Mouse (Mus musculus): ENCODE data around the gene Large2. TPM values are rescaled to one million over a fixed set of nuclear protein-coding genes. Genes with fewer than 3 reads are reported as not detected.
A peak's percentile ranks its signal among the peaks of the same experiment; 100 is the strongest.

Gene Large2
- polyA plus RNA-seq, 1 experiment: not detected

DNA sequence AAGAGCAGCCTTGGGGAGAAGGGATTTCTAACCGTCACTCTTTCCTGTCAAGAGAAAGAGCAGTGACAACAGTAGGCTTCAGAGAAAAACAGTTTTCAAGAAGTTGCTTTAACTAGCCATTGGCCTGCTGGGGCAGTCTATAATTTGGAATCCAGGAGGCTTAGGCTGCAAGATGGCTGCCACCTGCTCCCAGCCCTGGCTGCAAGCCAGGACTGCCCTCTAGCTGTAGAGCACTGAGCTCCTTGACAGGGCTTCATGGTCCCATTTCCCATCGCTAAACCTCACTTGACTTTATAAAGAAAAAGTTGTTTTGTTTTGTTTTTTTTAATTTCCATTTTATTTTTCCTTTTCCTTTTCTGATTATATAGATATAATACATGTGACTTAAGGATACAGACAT, 43.3 kb downstream of the Large2 start:
- TF ChIP-seq POLR2A (IDR thresholded peaks at IDR 0.05; ENCODE audit: borderline replicate concordance, low read depth, low read length) (no peak), CTCF (IDR thresholded peaks at IDR 0.05; ENCODE audit: low read depth, low read length) (no peak)
- no peaks in the 10 kb centered on the region for H3K4me1 ChIP-seq (ENCODE audit: control insufficient read depth, insufficient read depth, low read length)
- no peak overlapping the region for H3K4me3 ChIP-seq (ENCODE audit: insufficient read depth, low read length)

DNA sequence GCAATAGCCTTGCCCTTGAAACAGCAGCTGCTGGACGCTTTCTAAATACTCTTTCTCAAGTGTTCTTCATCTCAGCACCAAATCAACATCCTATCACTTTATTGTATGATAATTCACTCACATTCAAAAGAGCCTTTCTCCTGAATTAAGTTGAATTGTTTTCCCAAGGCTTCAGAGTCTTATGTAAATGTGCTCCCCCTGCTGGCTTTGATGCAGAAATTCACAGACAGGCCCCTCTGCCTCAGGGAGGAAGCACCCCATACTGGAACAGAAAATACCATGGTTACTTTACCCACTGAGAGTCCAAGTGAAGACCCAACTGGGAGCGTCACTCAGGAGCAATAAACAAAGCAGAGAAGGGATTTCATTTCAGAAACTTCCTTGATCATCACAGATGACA, 43.8 kb downstream of the Large2 start:
- H3K4me3 ChIP-seq (ENCODE audit: insufficient read depth, low read length): no peak overlapping the region
- no peak overlapping the region for H3K27ac ChIP-seq (ENCODE audit: insufficient read depth, low read depth, low read length)
- TF ChIP-seq POLR2A (IDR thresholded peaks at IDR 0.05; ENCODE audit: borderline replicate concordance, low read depth, low read length): no peak
- TF ChIP-seq CTCF (IDR thresholded peaks at IDR 0.05; ENCODE audit: low read depth, low read length): peak; percentile 31; the same call in 1 of the 2 replicates
- no peaks in the 10 kb centered on the region for H3K4me1 ChIP-seq (ENCODE audit: control insufficient read depth, insufficient read depth, low read length)

More for the DNA sequence above, 43.3 kb downstream of the Large2 start:
- no peak overlapping the region for H3K27ac ChIP-seq (ENCODE audit: insufficient read depth, low read depth, low read length)

DNA sequence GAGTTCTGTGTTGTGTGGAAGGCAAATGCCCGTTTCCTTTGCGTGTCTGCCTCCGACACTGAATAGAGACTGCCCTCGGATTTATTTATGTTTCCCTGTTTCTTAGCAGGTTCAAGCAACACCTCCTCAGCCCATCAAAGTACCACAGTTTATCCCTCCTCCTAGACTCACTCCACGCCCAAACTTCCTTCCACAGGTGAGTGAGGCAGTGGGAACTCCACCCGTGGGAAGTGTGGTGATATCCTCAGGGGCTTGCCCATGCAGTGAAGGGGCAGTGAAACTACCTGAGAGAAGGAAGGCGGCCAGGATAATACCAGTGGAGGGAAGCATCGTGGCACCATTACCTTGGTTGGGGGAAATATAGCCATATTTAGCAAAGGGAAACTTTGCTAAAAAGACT, 46.5 kb downstream of the Large2 start:
- TF ChIP-seq POLR2A (IDR thresholded peaks at IDR 0.05; ENCODE audit: borderline replicate concordance, low read depth, low read length) (no peak), CTCF (IDR thresholded peaks at IDR 0.05; ENCODE audit: low read depth, low read length) (no peak)
- no peaks in the 10 kb centered on the region for H3K4me1 ChIP-seq (ENCODE audit: control insufficient read depth, insufficient read depth, low read length)

DNA sequence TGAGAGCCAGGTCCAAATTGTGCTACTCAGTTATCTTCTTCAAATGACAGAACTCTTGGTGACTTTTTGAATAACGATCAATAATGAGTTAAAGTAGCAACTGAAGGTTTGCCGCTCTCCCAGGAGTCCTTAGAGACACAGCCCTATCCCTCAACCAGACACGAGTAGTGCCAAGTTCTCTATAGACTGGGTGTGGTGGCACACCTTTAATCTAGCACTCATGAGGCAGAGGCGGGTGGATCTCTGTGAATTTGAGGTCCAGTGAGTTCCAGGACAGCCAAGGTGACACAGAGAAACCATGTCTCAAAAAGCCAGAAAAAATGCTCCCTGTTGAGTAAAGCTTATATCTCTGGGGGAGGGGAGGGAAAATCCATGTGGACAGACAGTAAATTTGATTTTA, 47.1 kb downstream of the Large2 start:
- no peak for TF ChIP-seq CTCF (IDR thresholded peaks at IDR 0.05; ENCODE audit: low read depth, low read length)
- no peak for TF ChIP-seq POLR2A (IDR thresholded peaks at IDR 0.05; ENCODE audit: borderline replicate concordance, low read depth, low read length)
- Histone ChIP-seq H3K4me1 (ENCODE audit: control insufficient read depth, insufficient read depth, low read length) (no peaks in the 10 kb centered on the region), H3K4me3 (ENCODE audit: insufficient read depth, low read length) (no peak overlapping the region), H3K27ac (ENCODE audit: insufficient read depth, low read depth, low read length) (no peak overlapping the region)

More for the DNA sequence above, 46.5 kb downstream of the Large2 start:
- Histone ChIP-seq H3K4me3 (ENCODE audit: insufficient read depth, low read length) (no peak overlapping the region), H3K27ac (ENCODE audit: insufficient read depth, low read depth, low read length) (no peak overlapping the region)

DNA sequence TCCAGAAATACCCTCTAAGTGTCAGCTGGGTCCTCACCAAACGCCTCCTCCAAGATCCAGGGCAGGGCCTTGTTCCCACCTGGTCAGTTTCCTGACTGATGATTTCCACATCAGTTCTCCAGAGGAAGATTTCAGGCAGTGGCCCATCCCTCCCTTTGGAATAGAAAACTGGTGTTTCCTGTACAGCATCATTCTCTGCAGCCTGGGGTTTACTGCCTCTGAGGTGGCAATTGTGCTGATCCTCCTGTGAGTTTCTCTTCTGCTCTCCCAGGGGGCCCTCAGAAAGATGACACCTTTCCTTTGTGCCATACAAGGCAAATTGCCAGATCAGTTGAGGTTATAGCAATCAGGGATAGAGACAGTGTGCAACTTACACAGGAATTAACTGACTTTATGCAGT, 48.4 kb downstream of the Large2 start:
- no peak overlapping the region for H3K27ac ChIP-seq (ENCODE audit: insufficient read depth, low read depth, low read length)
- no peak for TF ChIP-seq POLR2A (IDR thresholded peaks at IDR 0.05; ENCODE audit: borderline replicate concordance, low read depth, low read length)
- TF ChIP-seq CTCF (IDR thresholded peaks at IDR 0.05; ENCODE audit: low read depth, low read length): no peak
- no peaks in the 10 kb centered on the region for H3K4me1 ChIP-seq (ENCODE audit: control insufficient read depth, insufficient read depth, low read length)
- no peak overlapping the region for H3K4me3 ChIP-seq (ENCODE audit: insufficient read depth, low read length)

DNA sequence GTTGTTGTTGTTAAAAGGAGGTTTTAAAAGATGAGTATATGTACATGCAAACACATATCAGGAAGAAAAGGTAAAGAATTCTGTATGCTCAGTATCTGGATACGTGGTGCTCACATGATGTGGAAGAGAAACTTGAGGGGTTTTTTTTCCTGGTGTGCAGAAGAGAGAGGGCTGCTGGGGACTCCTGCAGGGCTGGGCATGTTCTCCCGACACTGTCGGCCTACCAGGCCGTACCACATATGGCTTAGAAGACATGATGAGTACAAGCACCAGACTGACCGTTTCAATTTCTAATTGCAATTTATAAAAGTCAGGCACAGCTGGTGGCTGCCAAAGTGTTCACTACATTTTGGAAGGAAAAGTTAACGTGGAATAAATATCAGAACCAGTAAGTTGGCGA, 49.0 kb downstream of the Large2 start:
- TF ChIP-seq POLR2A (IDR thresholded peaks at IDR 0.05; ENCODE audit: borderline replicate concordance, low read depth, low read length) (no peak), CTCF (IDR thresholded peaks at IDR 0.05; ENCODE audit: low read depth, low read length) (no peak)
- H3K4me1 ChIP-seq (ENCODE audit: control insufficient read depth, insufficient read depth, low read length): no peaks in the 10 kb centered on the region
- H3K4me3 ChIP-seq (ENCODE audit: insufficient read depth, low read length): no peak overlapping the region
- H3K27ac ChIP-seq (ENCODE audit: insufficient read depth, low read depth, low read length): no peak overlapping the region

DNA sequence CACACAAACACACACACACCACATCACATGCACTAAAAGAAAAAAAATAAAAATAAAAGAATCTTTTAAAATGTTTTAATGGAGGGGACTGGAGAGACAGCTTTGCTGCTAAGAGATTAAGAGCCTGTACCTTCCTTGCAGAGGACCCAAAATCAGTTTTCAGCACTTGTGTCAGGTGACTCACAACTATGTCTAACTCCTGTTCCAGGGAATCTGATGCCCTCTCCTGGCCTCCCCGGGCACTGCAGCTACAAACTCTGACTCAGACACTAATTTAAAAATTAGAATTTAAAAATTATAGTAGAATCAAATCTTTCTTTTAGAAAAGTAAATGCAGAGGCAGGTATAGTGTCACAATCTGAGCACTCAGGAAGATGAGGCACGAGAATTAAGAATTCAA, 52.0 kb downstream of the Large2 start:
- Histone ChIP-seq H3K4me1 (ENCODE audit: control insufficient read depth, insufficient read depth, low read length) (peaks cover 2% of the 10 kb centered on the region; the same call in 1 of the 2 replicates), H3K27ac (ENCODE audit: insufficient read depth, low read depth, low read length) (no peak overlapping the region), H3K4me3 (ENCODE audit: insufficient read depth, low read length) (no peak overlapping the region)
- TF ChIP-seq POLR2A (IDR thresholded peaks at IDR 0.05; ENCODE audit: borderline replicate concordance, low read depth, low read length) (no peak), CTCF (IDR thresholded peaks at IDR 0.05; ENCODE audit: low read depth, low read length) (peak; percentile 42)

DNA sequence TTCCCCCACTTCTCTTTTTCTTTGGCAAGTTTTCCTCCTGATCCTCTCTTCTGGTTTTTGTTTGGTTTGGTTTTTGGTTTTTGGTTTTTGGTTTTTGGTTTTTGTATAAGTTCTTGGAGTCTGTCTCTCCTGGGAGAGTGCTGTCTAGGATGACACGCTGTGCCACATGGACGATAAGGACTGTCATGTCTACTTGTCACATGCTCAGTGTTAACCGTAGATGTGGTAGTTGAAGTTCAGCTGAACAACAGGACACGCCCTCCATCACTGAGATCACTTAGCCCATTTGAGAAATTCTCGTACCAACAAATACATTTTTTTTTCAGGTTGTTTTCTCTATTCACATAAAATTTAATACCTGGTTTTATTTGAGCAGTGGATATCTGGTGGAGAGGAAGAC, 57.4 kb downstream of the Large2 start:
- no peak overlapping the region for H3K4me3 ChIP-seq (ENCODE audit: insufficient read depth, low read length)
- H3K27ac ChIP-seq (ENCODE audit: insufficient read depth, low read depth, low read length): no peak overlapping the region
- peaks cover 13% of the 10 kb centered on the region for H3K4me1 ChIP-seq (ENCODE audit: control insufficient read depth, insufficient read depth, low read length)
- TF ChIP-seq POLR2A (IDR thresholded peaks at IDR 0.05; ENCODE audit: borderline replicate concordance, low read depth, low read length) (no peak), CTCF (IDR thresholded peaks at IDR 0.05; ENCODE audit: low read depth, low read length) (no peak)

DNA sequence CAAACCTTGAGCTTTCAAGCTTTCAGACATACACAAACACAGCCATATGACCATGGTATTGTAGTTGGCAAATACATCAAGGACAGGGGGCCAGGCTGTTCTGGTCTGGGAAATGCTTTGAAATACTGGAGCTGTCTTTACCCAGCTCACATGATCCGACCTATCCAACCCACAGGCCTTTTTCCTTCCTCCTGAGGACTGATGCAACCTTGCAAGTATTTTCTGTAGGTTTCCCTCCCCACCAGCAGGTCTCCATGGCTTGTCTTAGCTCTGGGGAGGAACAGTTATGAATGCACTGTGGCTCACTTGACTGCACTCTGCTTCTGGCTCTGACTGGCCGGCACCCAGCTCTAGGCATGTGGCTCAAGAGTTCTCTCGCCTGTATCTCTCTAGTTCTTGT, 58.0 kb downstream of the Large2 start:
- TF ChIP-seq POLR2A (IDR thresholded peaks at IDR 0.05; ENCODE audit: borderline replicate concordance, low read depth, low read length) (no peak), CTCF (IDR thresholded peaks at IDR 0.05; ENCODE audit: low read depth, low read length) (no peak)
- peaks cover 13% of the 10 kb centered on the region for H3K4me1 ChIP-seq (ENCODE audit: control insufficient read depth, insufficient read depth, low read length)
- H3K4me3 ChIP-seq (ENCODE audit: insufficient read depth, low read length): no peak overlapping the region
- H3K27ac ChIP-seq (ENCODE audit: insufficient read depth, low read depth, low read length): no peak overlapping the region

Other genes with a start within 250 kb of the Large2 start
- gene Pex16, start 193 bp downstream of the Large2 start, polyA plus RNA-seq (2012; ENCODE audit: insufficient read depth, insufficient read length, missing spikeins): 14.3 and 17.7 TPM in 2 replicates
- gene 1700029I15Rik, start 7.7 kb upstream of the Large2 start, polyA plus RNA-seq (2012; ENCODE audit: insufficient read depth, insufficient read length, missing spikeins): 1.1 and 1.7 TPM in 2 replicates
- gene Mapk8ip1, start 26.4 kb upstream of the Large2 start, polyA plus RNA-seq (2012; ENCODE audit: insufficient read depth, insufficient read length, missing spikeins): 0.25 TPM in 1 of 2 replicates, not detected in the other
- 5.4 and 5.8 TPM in 2 replicates for gene Cry2, start 59.2 kb upstream of the Large2 start, polyA plus RNA-seq (2012; ENCODE audit: insufficient read depth, insufficient read length, missing spikeins)
- gene Slc35c1, start 85.7 kb upstream of the Large2 start, polyA plus RNA-seq (2012; ENCODE audit: insufficient read depth, insufficient read length, missing spikeins): 22.8 and 27.4 TPM in 2 replicates
- 1.6 and 1.7 TPM in 2 replicates for gene Chst1, start 224.8 kb upstream of the Large2 start, polyA plus RNA-seq (2012; ENCODE audit: insufficient read depth, insufficient read length, missing spikeins)